8 mouse cellular contexts compared by ENCODE assay signal in the genomic region with DNA sequence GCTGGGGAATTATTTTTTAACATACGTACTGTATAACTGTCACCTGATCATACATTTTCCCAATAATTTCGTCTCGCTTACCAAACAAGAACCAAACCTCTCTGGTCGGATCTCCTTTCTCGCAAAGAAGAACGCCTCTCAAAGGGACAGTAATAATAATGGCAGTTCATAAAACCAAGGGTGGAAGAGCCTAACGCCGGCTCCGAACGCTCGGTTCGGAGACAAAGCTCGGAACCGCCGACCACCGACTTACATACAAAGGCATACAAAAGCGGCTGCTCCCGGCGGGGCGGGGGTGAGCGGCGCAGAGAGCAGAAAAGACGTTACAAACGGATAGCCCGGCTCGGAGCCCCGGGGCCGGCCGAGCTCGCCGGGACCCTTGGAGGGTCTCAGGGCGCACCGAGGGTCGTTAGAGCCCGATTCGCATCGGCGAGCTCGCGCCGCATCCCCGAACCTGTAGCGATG. TPM values are rescaled to one million over a fixed set of nuclear protein-coding genes. Genes with fewer than 3 reads are reported as not detected.
DNase-seq lines count a peak whose midpoint lies in the region; ATAC-seq lines count a peak whose summit lies in the region.

No protein-coding gene starts in this region.

- H3K4me1 ChIP-seq in heart, embryonic 11.5 days (ENCODE audit: control insufficient read depth, insufficient read depth, low read length) = 0 out of 2 replicates have a peak, but pooled peaks cover 3% of the 10 kb centered on the region
- H3K4me1 ChIP-seq in hindbrain, embryonic 10.5 days (replicated peaks) = peaks cover 23% of the 10 kb centered on the region
- H3K4me1 ChIP-seq in liver, embryonic 15.5 days (replicated peaks) = peaks cover 71% of the 10 kb centered on the region

- H3K27me3 ChIP-seq in heart, embryonic 11.5 days (ENCODE audit: control insufficient read depth, insufficient read depth, low read length) = peaks cover 15% of the 10 kb centered on the region
- H3K27me3 ChIP-seq in hindbrain, embryonic 10.5 days (ENCODE audit: insufficient read depth, poor library complexity, severe bottlenecking) = peaks cover 9% of the 10 kb centered on the region; the same call in 1 of the 2 replicates
- H3K27me3 ChIP-seq in liver, embryonic 15.5 days = peaks cover 20% of the 10 kb centered on the region

- peak; percentile 5; the same call in 1 of the 2 replicates for ATAC-seq in heart, embryonic 11.5 days (replicated peaks; ENCODE audit: insufficient number of reproducible peaks, low FRiP score, low TSS enrichment)
- no peak for ATAC-seq in liver, embryonic 15.5 days (ENCODE audit: insufficient read depth)
- ATAC-seq in megakaryocyte-erythroid progenitor cell, adult 5-6 weeks (replicated peaks; ENCODE audit: low FRiP score, low TSS enrichment, poor library complexity, severe bottlenecking) = no peak

- no peak for DNase-seq in heart, adult 18-20 months
- DNase-seq in thymus, postnatal 0 days (ENCODE audit: low spot score) = peak; percentile 35
- DNase-seq in thymus, postnatal 25 days = no peak
- DNase-seq in hindbrain, embryonic 10.5 days (ENCODE audit: low spot score) = no peak
- no peak for DNase-seq in yolk sac, embryonic 10.5 days (ENCODE audit: low spot score)

- H3K9me3 ChIP-seq in heart, embryonic 11.5 days (replicated peaks; ENCODE audit: control insufficient read depth, low read length) = no peaks in the 10 kb centered on the region
- no peaks in the 10 kb centered on the region for H3K9me3 ChIP-seq in hindbrain, embryonic 10.5 days
- H3K9me3 ChIP-seq in liver, embryonic 15.5 days (replicated peaks) = no peaks in the 10 kb centered on the region

- H3K36me3 ChIP-seq in heart, embryonic 11.5 days (ENCODE audit: control insufficient read depth, insufficient read depth, low read length) = no peaks in the 10 kb centered on the region
- peaks cover 14% of the 10 kb centered on the region; the same call in 1 of the 2 replicates for H3K36me3 ChIP-seq in hindbrain, embryonic 10.5 days
- H3K36me3 ChIP-seq in liver, embryonic 15.5 days (replicated peaks) = peaks cover 12% of the 10 kb centered on the region

- peak overlapping the region; percentile 67 for H3K4me3 ChIP-seq in heart, embryonic 11.5 days (ENCODE audit: low read depth, low read length)
- H3K4me3 ChIP-seq in hindbrain, embryonic 10.5 days = peak overlapping the region; percentile 98
- H3K4me3 ChIP-seq in liver, embryonic 15.5 days (replicated peaks) = peak overlapping the region; percentile 99

- H3K4me2 ChIP-seq in heart, embryonic 11.5 days = peak overlapping the region; percentile 80
- peak overlapping the region; percentile 69 for H3K4me2 ChIP-seq in liver, embryonic 15.5 days

- under 1% methylated on average over 43 of the region's 43 CpGs for WGBS in heart, embryonic 11.5 days (ENCODE audit: insufficient replicate concordance)
- WGBS in hindbrain, embryonic 10.5 days = under 1% methylated on average over 43 of the region's 43 CpGs
- WGBS in liver, embryonic 15.5 days (ENCODE audit: insufficient replicate concordance) = under 1% methylated on average over 43 of the region's 43 CpGs

- no peak overlapping the region for H3K27ac ChIP-seq in heart, embryonic 11.5 days (ENCODE audit: low read depth, low read length)
- H3K27ac ChIP-seq in hindbrain, embryonic 10.5 days = peak overlapping the region; percentile 96
- H3K27ac ChIP-seq in liver, embryonic 15.5 days (replicated peaks) = peak overlapping the region; percentile 98

- H3K9ac ChIP-seq in heart, embryonic 11.5 days (ENCODE audit: low read depth, low read length) = peak overlapping the region; percentile 83
- H3K9ac ChIP-seq in liver, embryonic 15.5 days = peak overlapping the region; percentile 98

RNA-seq across cellular contexts. Expression of gene Mkrn1, which starts 0.8 kb away (rescaled TPM):
- polyA plus RNA-seq in heart, embryonic 11.5 days (2014; fragmentation: Nextera tagmentation; extraction: Ambion mirVana) = 33.2 and 34.5 TPM in 2 replicates
- total RNA-seq in heart, adult 18-20 months (2021) = 10 to 100 TPM; 60.2 to 65.0 TPM
- 80.3 and 91.5 TPM in 2 replicates for polyA plus RNA-seq in thymus, postnatal 0 days (2015; fragmentation: Nextera tagmentation; extraction: Ambion mirVana)
- polyA plus RNA-seq in hindbrain, embryonic 10.5 days (2016; fragmentation: Nextera tagmentation; extraction: Ambion mirVana) = 90.0 and 116 TPM in 2 replicates
- polyA plus RNA-seq in liver, embryonic 15.5 days (2015; fragmentation: Nextera tagmentation; extraction: Ambion mirVana) = 229 and 259 TPM in 2 replicates
- 91.2 and 104 TPM in 2 replicates for total RNA-seq in megakaryocyte-erythroid progenitor cell, adult 5-6 weeks (2014; fragmentation: Nextera tagmentation)
- total RNA-seq in megakaryocyte-erythroid progenitor cell, adult 5-6 weeks (2017) = 63.3 and 64.2 TPM in 2 replicates

RNA-seq across cellular contexts. Expression of gene Rab19, which starts 38.4 kb away (rescaled TPM):
- polyA plus RNA-seq in heart, embryonic 11.5 days (2014; fragmentation: Nextera tagmentation; extraction: Ambion mirVana) = 0.64 and 0.96 TPM in 2 replicates
- under 1 TPM in 1 of 2 experiments, not detected in 1; 0.31 TPM for total RNA-seq in heart, adult 18-20 months (2021)
- polyA plus RNA-seq in thymus, postnatal 0 days (2015; fragmentation: Nextera tagmentation; extraction: Ambion mirVana) = 22.3 and 24.9 TPM in 2 replicates
- polyA plus RNA-seq in hindbrain, embryonic 10.5 days (2016; fragmentation: Nextera tagmentation; extraction: Ambion mirVana) = 0.31 and 0.80 TPM in 2 replicates
- 0.28 and 0.37 TPM in 2 replicates for polyA plus RNA-seq in liver, embryonic 15.5 days (2015; fragmentation: Nextera tagmentation; extraction: Ambion mirVana)
- 0.20 and 0.92 TPM in 2 replicates for total RNA-seq in megakaryocyte-erythroid progenitor cell, adult 5-6 weeks (2014; fragmentation: Nextera tagmentation)
- total RNA-seq in megakaryocyte-erythroid progenitor cell, adult 5-6 weeks (2017) = 1.1 and 4.4 TPM in 2 replicates

RNA-seq across cellular contexts. Expression of gene Slc37a3, which starts 41.9 kb away (rescaled TPM):
- 34.5 and 43.5 TPM in 2 replicates for polyA plus RNA-seq in heart, embryonic 11.5 days (2014; fragmentation: Nextera tagmentation; extraction: Ambion mirVana)
- total RNA-seq in heart, adult 18-20 months (2021) = 10 to 100 TPM; 16.9 to 18.4 TPM
- polyA plus RNA-seq in thymus, postnatal 0 days (2015; fragmentation: Nextera tagmentation; extraction: Ambion mirVana) = 26.4 and 32.1 TPM in 2 replicates
- 43.1 and 51.5 TPM in 2 replicates for polyA plus RNA-seq in hindbrain, embryonic 10.5 days (2016; fragmentation: Nextera tagmentation; extraction: Ambion mirVana)
- 9.1 and 9.3 TPM in 2 replicates for polyA plus RNA-seq in liver, embryonic 15.5 days (2015; fragmentation: Nextera tagmentation; extraction: Ambion mirVana)
- total RNA-seq in megakaryocyte-erythroid progenitor cell, adult 5-6 weeks (2014; fragmentation: Nextera tagmentation) = 6.6 and 14.7 TPM in 2 replicates
- total RNA-seq in megakaryocyte-erythroid progenitor cell, adult 5-6 weeks (2017) = 1.7 and 1.9 TPM in 2 replicates

Comparison
In these comparisons a context has a peak if more than half of its experiments do, and no peak if none do; other contexts are left out.
1. RNA of gene Rab19, which starts 38.4 kb away (polyA plus RNA-seq): 22.3 to 24.9 TPM in thymus, postnatal 0 days; 0.64 to 0.96 TPM in heart, embryonic 11.5 days, 0.28 to 0.37 TPM in liver, embryonic 15.5 days and 0.31 to 0.80 TPM in hindbrain, embryonic 10.5 days; every median in the first group is over 10 times any median in the second.
2. Peak in every context shown above with its lines, with median percentiles within 50 percentile points of each other: H3K4me3 ChIP-seq.